Mouse (Mus musculus) kidney, postnatal 36 days (tissue): ENCODE measurements around the gene Trim37.
"Not testable (repeated sequence)": the region's sequence is repeated elsewhere in the genome, so short reads cannot be mapped to it uniquely, and the experiment has no call there.

Experiments
- DNase-seq, 2 experiments: peaks; one replicate each; pipeline ENCODE4 v3.0.0; 2021 to 2022; ENCODE audit warnings: mixed read lengths in 2 of 2

Gene Trim37

GRCm38 (mm10) chr11:87234743-87235485 lies 108.0 kb downstream of the Trim37 start:
- DNase-seq = no peak

GRCm38 (mm10) chr11:87235486-87235872 lies 108.6 kb downstream of the Trim37 start:
- DNase-seq = no peak

GRCm38 (mm10) chr11:87238891-87239530 lies 112.1 kb downstream of the Trim37 start:
- no peak for DNase-seq

GRCm38 (mm10) chr11:87240141-87240832 lies 113.4 kb downstream of the Trim37 start:
- DNase-seq = peak; percentile 30 to 54

- DNase-seq = no peak
Observed at GRCm38 (mm10) chr11:87240833-87241215, 113.9 kb downstream of the Trim37 start.

- DNase-seq = no peak
Observed at GRCm38 (mm10) chr11:87241256-87241655, 114.4 kb downstream of the Trim37 start.

- DNase-seq = no peak
Observed at GRCm38 (mm10) chr11:87245171-87245840, 118.4 kb downstream of the Trim37 start.

DNA sequence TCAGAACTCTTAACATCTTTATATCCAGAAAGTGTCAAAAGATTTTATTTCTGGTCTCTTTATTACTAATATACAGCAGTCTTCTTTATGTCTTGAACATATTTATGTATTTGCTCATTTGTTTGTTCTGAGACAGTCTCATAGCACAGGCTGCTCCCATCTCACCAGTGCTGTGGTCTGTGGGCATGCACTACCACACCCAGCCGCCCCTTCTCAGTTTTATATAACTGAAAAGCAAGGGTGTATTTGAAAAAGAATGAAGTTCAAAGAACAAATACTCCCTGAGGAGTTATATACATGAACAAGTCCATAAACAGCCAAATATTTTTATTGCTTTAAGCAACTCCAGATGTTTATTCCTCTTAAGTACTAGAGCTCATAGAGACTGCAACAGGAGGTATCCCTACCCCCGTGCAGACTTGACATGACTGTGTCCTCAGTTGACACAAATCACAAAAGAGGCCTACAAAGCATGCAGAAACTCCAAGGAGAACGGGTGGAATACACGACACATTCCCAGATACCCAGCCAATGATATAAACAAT lies 119.3 kb downstream of the Trim37 start:
- no peak for DNase-seq

DNA sequence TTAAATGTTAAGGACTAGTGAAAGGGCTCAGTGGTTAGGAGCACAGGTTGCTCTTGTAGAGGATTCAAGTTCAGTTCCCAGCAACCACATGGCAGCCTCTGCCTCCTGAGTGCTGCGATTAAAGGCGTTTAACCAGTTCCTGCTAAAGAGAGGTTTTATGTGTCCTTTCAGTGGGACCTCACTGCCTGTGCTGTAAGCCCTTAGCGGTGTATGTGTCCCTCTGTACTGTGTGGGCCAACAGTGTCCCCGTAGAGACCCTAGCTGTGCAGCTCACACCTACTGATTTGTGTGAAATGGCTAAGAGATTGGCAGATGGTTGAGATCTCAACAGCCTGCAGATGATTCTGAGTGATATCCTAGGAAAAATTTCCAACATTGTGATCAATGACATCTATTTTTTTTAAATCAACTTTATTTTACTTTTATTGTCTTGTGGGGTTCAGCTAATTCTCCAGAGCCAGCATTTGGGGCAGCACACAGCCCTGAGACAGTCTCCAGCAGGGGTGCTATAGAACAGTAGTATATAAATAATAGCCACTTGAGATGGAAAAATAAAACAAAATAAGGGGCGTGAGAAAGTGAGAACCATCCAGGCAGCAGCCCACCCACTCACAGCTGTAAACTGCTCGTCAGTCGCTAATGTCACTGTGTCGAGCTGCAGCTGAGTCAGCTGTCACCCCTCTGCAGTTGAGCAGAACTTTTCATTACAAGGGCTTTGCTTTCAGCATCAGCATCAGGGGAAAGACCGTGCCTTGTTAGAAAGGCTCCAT lies 120.0 kb downstream of the Trim37 start:
- DNase-seq = no peak

DNA sequence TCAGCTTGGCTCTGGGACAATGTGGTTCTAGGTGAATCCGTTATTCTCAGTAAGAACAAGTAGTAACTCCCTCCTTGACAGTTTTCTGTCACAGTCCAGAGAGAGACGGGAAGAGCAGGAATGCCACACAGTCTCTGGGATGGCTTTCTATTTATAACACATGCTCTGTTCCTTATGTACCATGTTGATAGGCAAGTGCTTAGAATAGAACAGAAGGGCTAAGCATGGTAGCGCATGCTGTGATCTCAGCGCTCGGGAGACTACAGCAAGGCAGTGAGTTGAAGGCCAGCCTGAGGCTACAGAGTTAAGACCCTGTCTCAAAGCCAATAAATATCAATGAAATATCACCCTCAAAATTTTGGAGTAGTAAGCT lies 120.6 kb downstream of the Trim37 start:
- DNase-seq = no peak

DNA sequence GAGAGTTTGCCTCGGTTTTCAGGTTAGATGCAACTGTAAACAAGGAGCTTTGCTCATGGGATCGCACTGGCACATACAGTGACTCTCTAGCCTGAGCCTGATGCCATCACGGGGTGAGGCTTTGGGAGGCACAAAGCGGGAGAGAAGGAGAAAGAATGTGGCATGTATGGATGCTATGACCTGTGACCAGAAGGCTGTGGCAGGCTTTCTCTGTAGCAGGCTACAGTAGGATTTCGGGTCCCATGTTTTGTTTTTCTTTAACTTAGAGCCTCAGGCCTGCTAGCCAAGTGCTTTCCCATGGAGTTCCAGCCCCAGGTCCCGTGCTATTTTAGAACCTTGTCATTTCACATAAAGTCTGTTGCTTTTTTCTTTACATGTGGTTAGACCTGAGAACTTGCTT lies 123.3 kb downstream of the Trim37 start:
- DNase-seq = no peak

GRCm38 (mm10) chr11:87253294-87253693 lies 126.4 kb downstream of the Trim37 start:
- DNase-seq = no peak

GRCm38 (mm10) chr11:87254149-87254548 lies 127.3 kb downstream of the Trim37 start:
- peak in 1 of 2 experiments; percentile 8 for DNase-seq

- DNase-seq = no peak
Observed at GRCm38 (mm10) chr11:87257282-87257681, 130.4 kb downstream of the Trim37 start.

- DNase-seq = no peak
Observed at GRCm38 (mm10) chr11:87259792-87260191, 132.9 kb downstream of the Trim37 start.

DNA sequence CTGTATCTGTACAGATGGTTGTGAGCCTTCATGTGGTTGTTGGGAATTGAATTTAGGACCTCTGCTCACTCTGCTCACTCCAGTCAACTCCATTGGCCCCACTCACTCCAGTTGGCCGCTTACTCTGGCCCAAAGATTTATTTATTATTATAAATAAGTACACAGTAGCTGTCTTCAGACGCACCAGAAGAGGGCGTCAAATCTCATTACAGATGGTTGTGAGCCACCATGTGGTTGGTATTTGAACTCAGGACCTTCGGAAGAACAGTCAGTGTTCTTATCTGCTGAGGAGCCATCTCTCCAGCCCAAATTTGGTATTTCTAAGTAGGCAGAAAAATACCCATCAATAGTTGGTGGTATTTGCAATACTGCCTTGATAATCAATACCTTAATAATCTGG lies 134.8 kb downstream of the Trim37 start:
- not testable (repeated sequence) for DNase-seq

DNA sequence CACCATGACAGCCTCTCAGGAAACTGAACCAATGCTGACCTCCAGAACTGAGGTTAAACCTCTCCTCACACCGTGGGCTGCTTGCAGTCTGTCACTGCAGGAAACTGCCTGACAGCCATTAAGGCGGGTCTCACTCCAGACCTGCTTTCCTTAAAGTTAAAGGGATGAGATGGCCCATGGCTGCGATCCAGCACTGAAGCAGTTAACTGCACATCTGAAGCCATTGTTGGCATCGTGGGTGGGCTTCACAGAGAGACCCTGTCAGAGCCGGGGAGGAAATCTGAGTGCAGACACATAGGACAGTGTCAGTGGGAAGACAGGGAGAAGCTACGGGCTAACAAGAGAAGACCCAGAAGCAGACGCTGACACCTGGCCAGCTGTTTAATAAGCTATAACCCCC lies 137.1 kb downstream of the Trim37 start:
- no peak for DNase-seq

DNA sequence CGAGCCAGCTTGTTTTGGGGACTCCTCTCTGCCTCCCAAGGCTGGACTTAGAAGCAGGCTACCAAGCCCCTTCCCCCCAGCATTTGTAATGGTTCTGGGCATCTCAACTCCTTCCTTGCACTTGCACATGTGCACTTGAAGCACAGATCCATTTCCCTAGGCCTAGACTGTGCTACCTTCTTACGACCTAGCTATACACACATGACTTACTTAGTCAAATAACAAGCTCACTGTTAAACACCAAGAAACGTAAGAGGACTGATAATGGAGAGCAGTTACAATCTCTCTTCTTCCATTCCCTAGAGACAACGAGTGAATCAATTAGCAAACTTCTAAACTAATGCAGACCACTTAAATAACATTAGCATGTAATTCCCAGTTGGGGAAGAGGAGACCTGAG lies 139.4 kb downstream of the Trim37 start:
- DNase-seq = no peak

GRCm38 (mm10) chr11:87268803-87269202 lies 141.9 kb downstream of the Trim37 start:
- no peak for DNase-seq
